Mouse (Mus musculus) liver, embryonic 12.5 days (tissue): ENCODE measurements around the gene Ndfip2. TPM values are rescaled to one million over a fixed set of nuclear protein-coding genes. Genes with fewer than 3 reads are reported as not detected.

ENCODE experiments used
- ATAC-seq: fragments of 200-750 bp; cut with Nextera tagmentation; 2 replicates; pipeline ENCODE4 v1.8.0; 2017; ENCODE audit warnings: moderate number of reproducible peaks, mild to moderate bottlenecking, moderate library complexity
- H3K27ac ChIP-seq: fragments of 300-500 bp; sonication (generic); 2 replicates; pipeline ENCODE4 v1.5.1; 2016; ENCODE audit warnings: mild to moderate bottlenecking
- H3K27me3 ChIP-seq: fragments of 300-500 bp; sonication (generic); replicated peaks from 2 replicates; pipeline ENCODE4 v1.6.1; 2016; ENCODE audit warnings: mild to moderate bottlenecking, moderate library complexity
- H3K36me3 ChIP-seq: fragments of 300-500 bp; sonication (generic); 2 replicates; pipeline ENCODE4 v1.6.1; 2016; ENCODE audit warnings: mild to moderate bottlenecking, moderate library complexity
- H3K4me1 ChIP-seq: fragments of 300-500 bp; sonication (generic); 2 replicates; pipeline ENCODE4 v1.6.1; 2016
- H3K4me2 ChIP-seq: fragments of 300-500 bp; sonication (generic); 2 replicates; pipeline ENCODE4 v1.6.1; 2016; ENCODE audit warnings: mild to moderate bottlenecking, moderate library complexity
- H3K4me3 ChIP-seq: fragments of 300-500 bp; sonication (generic); 2 replicates; pipeline ENCODE4 v1.5.1; 2016; ENCODE audit warnings: mild to moderate bottlenecking, moderate library complexity
- H3K9ac ChIP-seq: fragments of 300-500 bp; sonication (generic); 2 replicates; pipeline ENCODE4 v1.6.1; 2016; ENCODE audit warnings: mild to moderate bottlenecking, moderate library complexity
- H3K9me3 ChIP-seq: fragments of 300-500 bp; sonication (generic); replicated peaks from 2 replicates; pipeline ENCODE4 v1.6.1; 2016; ENCODE audit warnings: mild to moderate bottlenecking, moderate library complexity
- WGBS: fragments of 180-500 bp; shearing (Covaris S2); methylation state at CpG from one replicate; pipeline ENCODE4 v1.1.7; 2016; ENCODE audit not compliant: insufficient replicate concordance; 5-methylcytosine and 5-hydroxymethylcytosine counted together
- polyA plus RNA-seq: library from polyadenylated mRNA; unstranded; fragments of >200 nt; fragmentation: Nextera tagmentation; extraction: Ambion mirVana; gene quantifications from 2 replicates; pipeline ENCODE4 v1.2.1, GENCODE M21; 2016

The Ndfip2 gene
- polyA plus RNA-seq, 1 experiment from 2014 or later, result 27.0 TPM

- no peak for ATAC-seq
- Histone ChIP-seq H3K9me3 (no peaks in the 10 kb centered on the region), H3K27ac (no peak overlapping the region), H3K36me3 (no peaks in the 10 kb centered on the region), H3K4me3 (no peak overlapping the region), H3K9ac (no peak overlapping the region), H3K4me2 (no peak overlapping the region), H3K4me1 (peaks cover 8% of the 10 kb centered on the region), H3K27me3 (0 out of 2 replicates have a peak, but pooled peaks cover 4% of the 10 kb centered on the region)
- WGBS, result 77% methylated on average over 5 of the region's 5 CpGs
Measured at GRCm38 (mm10) chr14:105254401-105254800, 4.0 kb upstream of the Ndfip2 start.

- Histone ChIP-seq H3K27me3 (0 out of 2 replicates have a peak, but pooled peaks cover 4% of the 10 kb centered on the region), H3K4me1 (peaks cover 15% of the 10 kb centered on the region), H3K9me3 (no peaks in the 10 kb centered on the region), H3K36me3 (no peaks in the 10 kb centered on the region), H3K4me3 (no peak overlapping the region), H3K27ac (no peak overlapping the region), H3K4me2 (no peak overlapping the region), H3K9ac (no peak overlapping the region)
- 68% methylated on average over 7 of the region's 7 CpGs for WGBS
- no peak for ATAC-seq
Measured at GRCm38 (mm10) chr14:105255620-105256019, 2.8 kb upstream of the Ndfip2 start.

- peaks cover 17% of the 10 kb centered on the region for H3K4me1 ChIP-seq
- H3K27ac ChIP-seq, result peak overlapping the region; percentile 81
- ATAC-seq, result peak; percentile 69
- H3K27me3 ChIP-seq, result 0 out of 2 replicates have a peak, but pooled peaks cover 4% of the 10 kb centered on the region
- H3K9ac ChIP-seq, result peak overlapping the region; percentile 85
- H3K36me3 ChIP-seq, result no peaks in the 10 kb centered on the region
- H3K9me3 ChIP-seq, result no peaks in the 10 kb centered on the region
- H3K4me3 ChIP-seq, result peak overlapping the region; percentile 77
- 15% methylated on average over 25 of the region's 34 CpGs for WGBS
- H3K4me2 ChIP-seq, result peak overlapping the region; percentile 95
Measured at GRCm38 (mm10) chr14:105259035-105259880, 885 bp downstream of the Ndfip2 start.

DNA sequence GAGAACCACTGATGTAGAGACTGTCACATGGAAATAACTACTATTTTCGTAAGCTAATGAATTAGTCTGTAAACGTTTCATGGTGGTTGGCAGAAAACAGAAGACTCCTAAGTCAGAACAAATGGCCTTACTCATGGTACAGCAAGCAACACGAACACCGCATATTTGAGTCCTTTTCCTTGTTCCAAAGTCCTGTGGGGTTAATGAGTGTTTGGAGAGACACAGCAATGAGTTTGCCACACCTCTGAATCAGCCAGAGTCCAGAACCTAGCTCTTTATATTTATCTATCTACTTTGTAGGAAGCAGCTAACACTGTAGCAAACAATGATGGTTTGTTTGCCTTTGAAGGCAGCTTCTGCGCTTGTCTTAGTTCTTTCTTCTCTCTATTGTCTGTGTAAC, 4.5 kb downstream of the Ndfip2 start:
- H3K9me3 ChIP-seq, result no peaks in the 10 kb centered on the region
- H3K9ac ChIP-seq, result no peak overlapping the region
- H3K36me3 ChIP-seq, result no peaks in the 10 kb centered on the region
- no peak overlapping the region for H3K4me3 ChIP-seq
- H3K27ac ChIP-seq, result no peak overlapping the region
- H3K27me3 ChIP-seq, result no peaks in the 10 kb centered on the region
- H3K4me1 ChIP-seq, result peaks cover 22% of the 10 kb centered on the region
- WGBS, result 77% methylated on average over 5 of the region's 5 CpGs
- no peak overlapping the region for H3K4me2 ChIP-seq
- no peak for ATAC-seq

DNA sequence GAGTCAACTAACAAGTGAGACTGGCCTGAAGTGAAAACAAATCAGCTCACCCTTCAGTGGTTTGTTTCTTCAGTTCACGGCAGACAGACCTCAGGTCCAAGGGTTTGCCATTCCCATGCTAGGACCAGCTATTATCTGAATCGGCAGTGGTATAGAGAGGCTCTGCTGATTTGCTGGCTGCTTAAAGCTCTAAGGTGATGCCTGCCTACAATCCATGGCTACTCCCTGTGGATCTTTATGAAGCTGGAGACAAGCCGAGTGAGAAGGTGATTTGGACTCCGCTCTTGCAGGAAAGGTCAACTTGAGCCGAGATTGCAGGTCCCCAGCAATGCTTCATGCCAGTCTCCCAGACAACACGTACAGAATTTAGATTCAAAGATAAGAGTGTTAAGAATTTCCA, 8.7 kb downstream of the Ndfip2 start:
- 62% methylated on average over 6 of the region's 6 CpGs for WGBS
- Histone ChIP-seq H3K4me2 (no peak overlapping the region), H3K9me3 (no peaks in the 10 kb centered on the region), H3K36me3 (no peaks in the 10 kb centered on the region), H3K4me1 (peaks cover 11% of the 10 kb centered on the region), H3K27me3 (no peaks in the 10 kb centered on the region), H3K9ac (no peak overlapping the region), H3K4me3 (no peak overlapping the region), H3K27ac (no peak overlapping the region)
- no peak for ATAC-seq

DNA sequence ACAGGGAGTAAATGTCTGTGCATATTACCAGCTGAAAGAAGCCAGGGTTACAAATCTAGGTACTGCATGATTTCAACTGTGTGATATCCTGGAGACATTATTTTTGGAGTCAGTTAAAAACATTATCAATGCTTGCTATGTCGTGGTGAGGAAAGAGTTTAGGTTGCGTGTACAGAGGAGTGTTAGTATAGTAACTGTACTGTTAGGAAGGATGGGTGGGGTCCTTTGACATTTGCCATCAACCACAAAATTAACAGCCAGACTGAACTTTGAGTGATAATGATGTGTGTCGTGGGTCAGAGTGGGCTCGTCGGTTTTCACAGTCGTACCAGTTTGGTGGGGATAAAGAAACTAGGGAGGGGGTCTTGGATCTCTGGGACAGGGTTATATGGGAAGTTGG, 13.7 kb downstream of the Ndfip2 start:
- Histone ChIP-seq H3K27me3 (no peaks in the 10 kb centered on the region), H3K27ac (no peak overlapping the region), H3K4me3 (no peak overlapping the region), H3K4me2 (no peak overlapping the region), H3K4me1 (peaks cover 12% of the 10 kb centered on the region), H3K9me3 (no peaks in the 10 kb centered on the region), H3K9ac (no peak overlapping the region), H3K36me3 (no peaks in the 10 kb centered on the region)
- no peak for ATAC-seq
- 27% methylated on average over 6 of the region's 6 CpGs for WGBS

DNA sequence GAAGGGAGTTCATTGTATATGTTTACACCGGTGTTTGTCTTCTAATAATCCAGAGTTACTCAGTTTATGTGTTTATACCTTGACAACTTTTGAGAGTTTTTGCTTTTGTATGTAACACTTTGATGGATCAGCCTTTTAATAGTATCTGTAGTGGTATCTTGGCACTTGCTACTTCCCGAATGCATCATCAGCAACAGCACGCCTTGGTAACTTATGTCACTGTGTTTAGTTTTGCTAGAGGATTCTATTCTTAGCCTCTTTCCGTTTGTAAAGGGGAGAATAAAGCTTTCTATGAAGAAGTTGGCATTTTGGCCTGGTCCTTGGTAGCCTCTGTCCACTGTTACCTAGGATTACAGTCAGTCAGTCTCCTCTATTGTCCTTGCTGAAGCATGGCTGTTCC, 14.2 kb downstream of the Ndfip2 start:
- WGBS, result 63% methylated on average over 4 of the region's 4 CpGs
- peaks cover 7% of the 10 kb centered on the region for H3K4me1 ChIP-seq
- H3K9me3 ChIP-seq, result no peaks in the 10 kb centered on the region
- no peaks in the 10 kb centered on the region for H3K27me3 ChIP-seq
- no peak overlapping the region for H3K27ac ChIP-seq
- H3K36me3 ChIP-seq, result no peaks in the 10 kb centered on the region
- no peak overlapping the region for H3K4me2 ChIP-seq
- no peak for ATAC-seq
- no peak overlapping the region for H3K4me3 ChIP-seq
- no peak overlapping the region for H3K9ac ChIP-seq

- no peak overlapping the region for H3K4me3 ChIP-seq
- no peak overlapping the region for H3K9ac ChIP-seq
- no peak for ATAC-seq
- H3K27ac ChIP-seq, result no peak overlapping the region
- no peaks in the 10 kb centered on the region for H3K9me3 ChIP-seq
- H3K36me3 ChIP-seq, result no peaks in the 10 kb centered on the region
- 72% methylated on average over 5 of the region's 5 CpGs for WGBS
- no peak overlapping the region for H3K4me2 ChIP-seq
- H3K27me3 ChIP-seq, result no peaks in the 10 kb centered on the region
- H3K4me1 ChIP-seq, result peaks cover 7% of the 10 kb centered on the region
Measured at GRCm38 (mm10) chr14:105275196-105275595, 16.8 kb downstream of the Ndfip2 start.

GRCm38 (mm10) chr14:105277277-105277676, 18.9 kb downstream of the Ndfip2 start:
- no peaks in the 10 kb centered on the region for H3K36me3 ChIP-seq
- H3K27ac ChIP-seq, result no peak overlapping the region
- no peak overlapping the region for H3K4me3 ChIP-seq
- no peak overlapping the region for H3K9ac ChIP-seq
- no peak for ATAC-seq
- H3K4me2 ChIP-seq, result no peak overlapping the region
- H3K4me1 ChIP-seq, result no peaks in the 10 kb centered on the region
- no peaks in the 10 kb centered on the region for H3K27me3 ChIP-seq
- no peaks in the 10 kb centered on the region for H3K9me3 ChIP-seq
- WGBS, result 72% methylated on average over 5 of the region's 5 CpGs

- no peak overlapping the region for H3K4me2 ChIP-seq
- H3K4me3 ChIP-seq, result no peak overlapping the region
- no peak overlapping the region for H3K9ac ChIP-seq
- no peaks in the 10 kb centered on the region for H3K9me3 ChIP-seq
- no peak overlapping the region for H3K27ac ChIP-seq
- H3K4me1 ChIP-seq, result no peaks in the 10 kb centered on the region
- 0 out of 2 replicates have a peak, but pooled peaks cover 4% of the 10 kb centered on the region for H3K36me3 ChIP-seq
- WGBS, result 87% methylated on average over 3 of the region's 3 CpGs
- no peak for ATAC-seq
- H3K27me3 ChIP-seq, result no peaks in the 10 kb centered on the region
Measured at GRCm38 (mm10) chr14:105284062-105284461, 25.7 kb downstream of the Ndfip2 start.

DNA sequence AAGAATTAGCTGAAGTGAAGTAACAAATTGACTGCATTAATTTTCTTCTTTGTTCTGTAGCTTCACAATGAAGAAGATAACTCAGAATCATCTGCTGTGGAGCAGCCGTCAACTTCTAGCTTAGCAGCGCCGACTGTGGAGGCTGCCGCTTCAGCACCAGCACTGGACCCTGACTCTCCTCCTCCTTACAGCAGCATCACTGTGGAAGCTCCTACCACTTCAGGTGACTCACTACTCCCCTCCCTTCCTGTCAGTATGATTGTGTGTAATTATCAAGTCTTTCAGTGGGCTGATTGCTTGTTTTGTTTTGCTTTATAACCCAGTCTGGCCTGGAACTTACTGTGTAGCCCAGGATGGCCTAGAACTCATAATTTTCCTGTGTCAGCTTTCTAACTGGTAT, 29.2 kb downstream of the Ndfip2 start:
- no peak overlapping the region for H3K9ac ChIP-seq
- 89% methylated on average over 4 of the region's 4 CpGs for WGBS
- H3K27ac ChIP-seq, result no peak overlapping the region
- H3K4me2 ChIP-seq, result no peak overlapping the region
- H3K27me3 ChIP-seq, result no peaks in the 10 kb centered on the region
- H3K4me1 ChIP-seq, result no peaks in the 10 kb centered on the region
- H3K4me3 ChIP-seq, result no peak overlapping the region
- H3K36me3 ChIP-seq, result peaks cover 17% of the 10 kb centered on the region
- H3K9me3 ChIP-seq, result no peaks in the 10 kb centered on the region
- no peak for ATAC-seq

DNA sequence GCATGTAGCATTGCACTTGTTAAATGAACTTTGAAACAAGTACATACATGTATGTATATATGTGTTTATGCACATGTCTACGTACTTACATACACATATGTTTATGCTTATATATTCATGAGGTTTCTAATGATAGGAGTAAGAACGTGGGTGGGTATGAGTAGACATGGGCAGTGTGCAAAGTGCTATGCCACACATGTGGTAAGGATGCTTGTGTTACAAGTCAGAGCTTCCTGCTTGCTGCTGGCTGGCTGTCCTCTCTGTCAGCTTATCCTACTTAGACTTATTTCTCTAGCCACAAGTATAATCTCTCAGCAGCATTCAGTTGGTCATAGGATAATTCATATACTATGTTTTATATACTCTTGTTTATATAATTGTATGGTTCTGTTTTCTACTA, 29.6 kb downstream of the Ndfip2 start:
- no peaks in the 10 kb centered on the region for H3K9me3 ChIP-seq
- 72% methylated on average over 2 of the region's 2 CpGs for WGBS
- H3K27me3 ChIP-seq, result no peaks in the 10 kb centered on the region
- no peak overlapping the region for H3K4me2 ChIP-seq
- no peaks in the 10 kb centered on the region for H3K4me1 ChIP-seq
- no peak overlapping the region for H3K27ac ChIP-seq
- H3K4me3 ChIP-seq, result no peak overlapping the region
- H3K9ac ChIP-seq, result no peak overlapping the region
- ATAC-seq, result no peak
- peaks cover 18% of the 10 kb centered on the region for H3K36me3 ChIP-seq
